Mouse (Mus musculus): ENCODE measurements around the gene Bbs5.
"Not testable (repeated sequence)": the region's sequence is repeated elsewhere in the genome, so short reads cannot be mapped to it uniquely, and the experiment has no call there.

Gene Bbs5

DNA sequence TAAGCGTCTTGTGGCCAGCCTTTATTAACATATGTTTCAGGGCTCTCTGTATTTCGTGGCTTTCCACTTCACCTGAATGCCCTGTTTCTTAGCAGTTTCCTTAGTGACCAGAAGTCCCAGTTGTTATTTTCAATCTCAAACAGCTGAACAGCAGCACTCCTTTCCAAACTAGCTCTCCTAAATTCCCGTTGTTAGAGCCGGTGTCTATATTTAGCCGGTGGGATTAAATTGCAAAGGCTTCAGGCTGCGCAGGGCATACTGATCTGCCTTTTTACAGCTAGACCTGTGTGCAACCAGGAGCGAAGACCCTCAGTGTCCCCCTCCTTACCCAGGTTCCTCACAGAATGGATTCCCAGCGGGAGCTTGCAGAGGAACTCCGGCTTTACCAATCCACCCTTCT, 22.9 kb downstream of the Bbs5 start, which contains the start of gene Klhl41:
Gene Klhl41 (plus strand): TSS at position 268 of the 400 bp plus-strand sequence.
- DNase-seq (ENCODE audit: low read depth), result no peak

DNA sequence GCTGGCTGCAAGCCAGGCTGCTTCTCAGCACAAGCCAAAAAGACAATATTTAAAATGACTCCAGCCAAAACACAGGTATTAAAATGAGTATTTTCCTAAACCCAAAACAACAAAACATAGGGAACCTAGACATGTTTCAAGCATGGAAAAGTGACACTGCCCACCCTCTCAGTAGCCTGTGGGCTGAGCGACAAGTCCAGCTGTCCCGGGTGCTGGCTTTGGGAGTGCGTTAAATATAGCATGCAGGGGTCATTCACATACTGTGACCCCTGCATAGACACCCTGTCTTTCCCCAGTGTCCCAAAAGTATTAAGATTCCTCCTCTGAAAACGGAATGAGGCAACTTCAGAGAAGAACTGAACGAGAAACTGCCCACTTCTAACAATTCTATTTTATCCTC, 26.8 kb downstream of the Bbs5 start:
- DNase-seq (ENCODE audit: low read depth), result no peak

DNA sequence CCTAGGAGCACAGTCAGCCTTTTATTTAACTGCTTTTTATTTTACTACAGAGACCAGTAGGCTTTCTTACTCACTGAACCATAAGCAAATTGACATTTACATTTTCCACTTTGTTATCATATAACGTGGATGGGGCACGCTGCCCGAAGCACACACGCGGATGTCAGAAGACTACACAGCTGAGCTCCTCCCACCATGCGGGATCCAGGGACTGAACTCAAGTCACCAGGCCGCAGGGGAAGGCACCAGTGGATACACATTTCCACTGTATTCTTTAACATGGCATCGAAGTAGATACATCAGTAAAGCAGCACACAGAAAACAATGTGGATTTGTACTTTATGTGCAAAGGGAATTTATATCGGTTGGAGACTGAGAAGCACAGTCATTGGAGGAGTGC, 28.3 kb downstream of the Bbs5 start:
- no peak for DNase-seq (ENCODE audit: low read depth)

DNA sequence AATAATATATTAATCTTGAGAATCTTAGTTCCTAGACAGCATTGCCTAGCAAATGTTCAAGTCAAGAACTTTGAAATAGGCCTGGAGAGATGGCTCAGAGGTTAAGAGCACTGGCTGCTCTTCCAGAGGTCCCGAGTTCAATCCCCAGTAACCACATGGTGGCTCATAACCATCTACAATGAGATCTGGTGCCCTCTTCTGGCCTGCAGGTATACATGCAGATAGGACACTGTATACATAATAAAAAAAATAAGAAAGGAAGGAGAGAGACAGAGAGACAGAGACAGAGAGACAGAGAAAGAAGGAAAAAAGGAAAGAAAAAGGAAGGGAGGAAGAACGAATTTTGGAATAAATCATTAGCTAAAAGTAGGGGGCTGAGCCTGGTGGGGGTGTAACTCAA, 29.7 kb downstream of the Bbs5 start:
- no peak for DNase-seq (ENCODE audit: low read depth)

DNA sequence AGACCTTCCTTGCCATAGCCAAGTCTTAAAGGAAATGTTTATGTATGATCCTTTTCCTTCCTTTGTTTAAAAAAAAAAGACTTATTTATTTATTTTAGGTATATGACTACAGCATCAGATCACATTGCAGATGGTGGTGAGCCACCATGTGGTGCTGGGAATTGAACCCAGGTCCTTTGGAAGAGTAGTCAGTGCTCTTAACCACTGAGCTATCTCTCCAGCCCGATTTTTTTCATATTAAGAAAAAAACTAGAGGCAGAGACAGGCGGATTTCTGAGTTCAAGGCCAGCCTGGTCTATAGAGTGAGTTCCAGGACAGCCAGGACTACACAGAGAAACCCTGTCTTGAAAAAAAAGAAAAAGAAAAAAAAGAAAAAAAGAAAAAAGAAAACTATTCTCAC, 30.2 kb downstream of the Bbs5 start:
- not testable (repeated sequence) for DNase-seq (ENCODE audit: low read depth)

DNA sequence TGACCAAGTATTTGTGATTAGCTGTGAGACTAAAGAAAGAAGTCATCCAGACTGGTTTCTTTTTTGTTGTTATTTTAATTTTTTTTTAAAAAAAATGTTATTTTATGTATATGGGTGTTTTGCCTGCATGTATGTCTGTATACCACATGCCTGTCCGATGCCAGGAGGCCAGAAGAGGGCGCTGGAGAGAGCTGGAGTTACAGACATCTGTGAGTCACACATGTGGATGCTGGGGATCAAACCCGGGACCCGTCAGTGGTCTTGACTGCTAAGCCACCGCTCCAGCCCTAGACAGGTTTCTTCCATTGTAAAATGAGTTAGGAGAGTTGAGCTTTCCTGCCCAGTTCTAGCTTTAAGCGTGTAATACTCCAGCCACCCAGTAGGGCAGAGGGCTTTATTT, 33.0 kb downstream of the Bbs5 start:
- DNase-seq (ENCODE audit: low read depth), result peak; percentile 10

DNA sequence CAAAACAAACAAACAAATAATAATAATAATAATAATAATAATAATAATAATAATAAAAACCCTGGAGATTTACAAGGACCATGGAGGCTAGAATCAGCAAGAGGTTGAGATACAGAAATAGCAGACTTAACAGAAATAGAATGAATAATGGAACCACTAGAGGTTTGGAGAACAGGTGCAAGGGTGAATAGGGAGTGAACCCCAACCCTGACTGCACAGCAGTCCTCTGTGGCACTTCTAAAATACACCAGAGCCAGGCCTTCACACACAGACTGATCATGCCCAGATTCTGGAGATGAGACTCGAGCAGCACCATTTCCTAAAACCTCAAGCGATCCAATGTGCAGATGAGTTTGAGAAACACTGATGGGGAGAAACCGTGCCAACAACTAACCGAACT, 35.0 kb downstream of the Bbs5 start:
- DNase-seq (ENCODE audit: low read depth), result no peak

DNA sequence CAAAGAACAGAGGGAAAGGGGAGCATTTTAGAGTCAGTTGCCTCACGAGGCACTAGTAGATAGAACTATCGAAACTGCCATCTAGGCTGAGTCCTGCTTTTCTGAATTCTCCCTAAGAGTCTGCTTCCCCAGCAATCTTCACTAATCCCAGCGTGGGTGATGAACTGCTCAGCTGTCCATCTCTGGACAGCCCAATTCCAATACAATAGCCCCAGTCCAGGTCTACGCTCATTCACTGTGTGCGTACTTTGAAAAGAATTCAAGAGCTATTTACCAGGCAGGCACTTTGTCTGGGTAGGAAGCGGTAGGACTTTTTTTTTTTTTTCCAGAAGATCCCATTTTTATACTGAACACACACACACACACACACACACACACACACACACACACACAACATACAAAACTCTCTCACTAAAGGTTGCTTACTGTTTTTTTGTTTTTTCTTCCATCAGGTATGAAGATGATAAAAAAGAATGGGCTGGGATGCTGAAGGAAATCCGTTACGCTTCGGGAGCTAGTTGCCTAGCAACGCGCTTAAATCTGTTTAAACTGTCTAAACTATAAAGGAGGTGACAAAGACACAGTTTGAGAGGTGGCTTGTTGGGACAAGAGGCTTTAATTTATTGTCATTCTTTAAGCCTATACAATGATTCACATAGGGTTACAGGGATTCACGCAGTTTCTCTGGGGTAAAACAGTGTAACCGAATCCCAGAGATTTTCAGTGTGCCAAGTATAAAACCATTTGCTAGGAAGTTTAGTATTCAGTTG, 36.2 kb downstream of the Bbs5 start:
- no peak for DNase-seq (ENCODE audit: low read depth)

DNA sequence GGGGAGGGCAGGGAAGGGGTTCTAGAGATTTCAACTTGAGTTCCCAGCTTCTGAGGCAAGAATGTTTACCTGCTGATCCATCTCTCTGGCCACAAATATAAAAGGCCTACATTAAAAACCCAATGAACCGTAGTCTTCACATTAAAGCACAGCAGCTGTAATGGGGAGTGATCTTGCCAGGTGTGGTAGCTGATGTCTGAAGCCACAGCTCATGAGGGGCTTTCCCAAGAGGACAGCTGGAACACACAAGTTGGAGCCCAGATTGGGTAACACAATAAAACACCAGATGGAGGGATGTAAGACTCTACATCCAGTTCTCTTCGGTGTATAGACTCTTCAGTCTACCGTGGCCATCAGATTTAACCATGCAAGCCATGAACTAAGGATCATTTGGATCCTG, 37.5 kb downstream of the Bbs5 start:
- DNase-seq (ENCODE audit: low read depth), result no peak

DNA sequence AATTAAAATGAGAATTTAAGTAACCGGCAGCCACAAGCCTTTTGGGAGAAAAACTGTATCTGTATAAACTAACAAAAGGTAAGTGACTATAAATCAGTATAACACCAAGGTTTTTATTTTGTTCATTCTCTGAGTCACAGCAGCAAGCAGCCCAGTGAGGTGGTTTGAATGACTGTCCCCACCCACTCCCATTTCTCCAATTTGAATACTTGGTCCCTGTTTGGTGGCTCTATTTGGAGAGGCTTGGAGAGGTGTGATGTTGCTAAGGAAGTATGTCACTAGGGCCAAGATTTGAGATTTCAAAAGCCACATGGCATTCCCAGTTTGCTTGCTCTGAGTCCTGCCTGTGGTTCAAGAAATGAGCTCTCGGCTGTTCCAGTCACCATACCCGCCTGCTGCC, 43.2 kb downstream of the Bbs5 start:
- DNase-seq (ENCODE audit: low read depth), result no peak

DNA sequence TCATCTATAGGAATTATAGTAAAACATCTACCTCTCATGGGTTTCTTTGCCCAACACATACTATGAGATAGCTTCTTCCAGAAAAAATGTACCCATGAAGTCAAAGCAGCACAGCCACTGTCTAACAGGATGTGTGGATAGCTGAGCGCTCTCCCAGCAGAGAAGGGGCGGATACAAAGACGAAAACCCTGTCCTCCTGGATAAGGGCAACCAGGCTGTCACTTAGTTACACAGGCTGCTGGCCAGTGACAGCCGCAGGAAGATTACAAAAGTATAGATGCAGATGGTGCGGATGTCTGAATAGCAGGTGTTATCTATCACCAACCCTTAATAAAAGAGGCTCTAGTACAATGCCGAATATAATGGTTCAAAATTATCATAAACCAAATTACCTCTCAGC, 43.9 kb downstream of the Bbs5 start:
- no peak for DNase-seq (ENCODE audit: low read depth)

DNA sequence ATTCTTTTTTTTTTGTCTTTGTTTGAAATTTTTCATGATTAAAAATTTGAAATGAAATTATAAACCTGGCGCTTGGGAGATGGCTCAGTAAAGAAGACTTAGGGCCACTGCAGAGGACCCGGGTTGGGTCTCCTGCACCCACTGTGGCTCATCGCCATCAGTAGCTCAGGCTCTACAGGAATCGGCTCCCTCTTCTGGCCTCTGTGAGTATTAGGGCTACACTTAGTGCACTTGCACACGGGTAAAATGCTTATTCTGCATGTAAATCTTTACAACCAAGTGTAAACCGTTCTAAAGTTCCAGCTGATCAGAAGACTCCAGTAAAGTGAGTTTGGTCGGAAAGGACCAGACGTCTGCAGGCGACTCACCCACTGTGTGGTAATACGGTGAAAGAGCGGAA, 46.5 kb downstream of the Bbs5 start:
- DNase-seq (ENCODE audit: low read depth), result no peak

DNA sequence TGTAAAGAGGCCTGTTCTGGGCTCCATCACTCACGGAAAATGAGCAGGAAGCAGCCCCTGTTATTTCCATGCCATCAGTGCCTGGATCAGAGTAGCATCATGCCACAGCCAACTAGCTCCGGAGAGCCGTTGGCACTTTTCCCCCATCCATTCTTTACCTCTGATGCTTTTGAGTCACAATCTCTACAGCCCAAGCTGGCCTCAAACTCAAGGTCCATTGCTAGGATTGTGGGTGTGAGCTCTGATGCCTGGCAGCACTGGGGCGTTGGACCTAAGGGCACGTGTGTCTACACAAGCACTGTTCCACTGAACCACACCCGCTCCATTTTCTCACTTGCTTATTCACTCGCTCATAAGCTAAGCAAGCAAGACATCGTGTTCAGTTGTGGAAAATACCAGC, 53.5 kb downstream of the Bbs5 start:
- DNase-seq (ENCODE audit: low read depth), result no peak

DNA sequence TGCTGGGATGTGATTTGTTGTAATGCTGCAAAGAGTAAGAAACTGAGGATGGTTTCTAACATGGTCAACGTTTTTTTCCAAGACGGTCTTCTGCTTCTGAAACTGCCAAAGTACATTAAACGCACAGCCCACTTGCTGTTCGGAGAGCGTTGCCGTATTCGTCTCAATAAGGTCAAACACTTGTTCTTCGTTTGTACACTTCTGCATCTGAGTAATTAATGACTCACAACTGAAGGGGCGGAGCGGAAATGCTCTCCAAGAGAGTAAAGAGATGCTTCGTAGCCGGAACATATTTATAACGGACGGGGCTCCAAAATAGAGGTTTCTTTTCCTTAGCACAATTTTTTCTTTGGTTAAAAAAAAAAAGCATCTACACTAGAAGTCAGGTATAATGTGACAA, 65.2 kb downstream of the Bbs5 start:
- DNase-seq (ENCODE audit: low read depth), result no peak

DNA sequence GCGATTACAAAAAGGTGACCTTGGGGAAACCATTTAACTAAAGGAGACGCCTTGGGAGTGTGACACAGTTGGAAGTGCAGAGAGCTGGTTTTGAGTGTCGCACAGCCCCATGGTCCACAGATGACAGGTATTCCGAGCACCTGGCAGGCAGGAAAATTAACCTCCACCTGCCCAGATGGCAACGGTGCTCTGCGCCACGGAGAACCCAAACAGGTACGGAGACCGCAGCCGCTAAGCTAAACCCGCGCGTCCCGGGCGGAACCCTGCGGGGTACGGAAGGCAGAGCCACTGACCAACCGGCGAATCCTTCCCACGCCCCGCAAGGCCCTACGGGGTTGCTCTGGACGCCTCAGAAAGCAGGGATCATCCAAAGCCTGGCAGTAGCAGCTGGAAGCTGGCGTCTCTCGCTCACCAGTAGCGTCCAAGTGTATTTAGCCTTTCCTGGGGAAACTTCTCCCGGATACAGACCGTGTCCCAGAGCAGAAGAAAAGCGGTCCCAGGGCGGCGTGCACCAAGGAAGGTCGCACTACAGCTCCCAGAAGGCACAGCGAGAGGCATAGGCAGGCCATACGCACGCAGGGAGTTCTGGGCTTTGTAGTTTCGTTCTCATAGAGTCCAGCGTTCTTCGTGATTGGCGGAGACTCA, 66.1 kb downstream of the Bbs5 start, which contains the start of gene Fastkd1:
Gene Fastkd1 (minus strand): TSS at position 536 of the 645 bp plus-strand sequence.
- DNase-seq (ENCODE audit: low read depth), result peak; percentile 78

DNA sequence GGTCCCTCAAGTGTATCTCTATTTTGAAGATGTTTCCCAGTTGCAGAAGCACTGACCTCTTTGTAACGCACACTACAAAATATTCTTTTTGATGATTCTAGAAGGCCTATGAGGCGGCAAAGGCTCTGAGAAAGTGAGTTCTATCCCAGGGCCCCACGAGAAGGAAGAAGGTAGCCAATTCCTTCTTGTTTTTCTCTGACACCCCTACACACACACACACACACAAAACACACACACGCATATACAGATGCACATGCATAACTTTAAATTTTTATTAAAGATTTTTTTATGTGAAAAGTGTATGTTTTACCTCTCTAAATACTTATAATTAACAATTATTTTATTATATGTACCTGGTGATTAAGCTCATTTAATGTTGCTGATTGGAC, 66.6 kb downstream of the Bbs5 start:
- no peak for DNase-seq (ENCODE audit: low read depth)

DNA sequence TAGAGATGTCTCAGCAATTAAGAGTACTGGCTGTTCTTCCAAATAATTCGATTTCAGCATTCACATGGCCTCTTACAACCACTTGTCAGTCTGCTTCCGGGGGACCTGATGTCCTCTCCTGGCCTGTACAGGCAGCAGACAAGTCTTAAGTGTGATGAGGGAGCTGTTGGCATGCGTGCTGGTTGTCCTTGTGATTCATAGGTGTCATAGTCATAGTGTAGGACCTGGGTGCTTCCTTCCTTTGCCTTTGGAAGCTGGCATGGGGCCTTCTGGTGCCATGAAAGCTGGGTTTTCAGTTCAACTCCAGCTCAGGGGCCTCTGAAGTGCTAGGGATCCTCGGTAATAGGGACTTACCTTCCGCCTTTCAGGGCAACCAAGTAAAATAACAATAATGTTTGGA, 67.2 kb downstream of the Bbs5 start:
- no peak for DNase-seq (ENCODE audit: low read depth)

DNA sequence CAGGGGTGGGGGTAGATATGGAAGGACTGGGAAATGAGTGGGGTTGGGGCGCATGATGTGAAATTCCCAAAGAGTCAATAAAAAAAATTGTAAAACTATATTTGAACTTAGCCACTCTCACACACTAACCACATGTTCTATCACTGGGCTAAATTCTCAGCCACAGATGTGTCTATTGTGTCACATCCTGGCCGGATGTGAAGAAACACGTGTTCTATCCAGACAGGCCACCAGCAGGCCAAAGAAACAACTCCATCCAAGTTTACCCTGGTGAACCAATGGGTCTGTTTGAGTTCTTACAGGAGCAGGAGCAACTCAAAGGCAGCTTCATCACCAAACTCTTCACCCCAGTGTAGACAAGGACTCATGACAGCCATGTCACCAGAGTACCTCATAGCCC, 69.5 kb downstream of the Bbs5 start:
- DNase-seq (ENCODE audit: low read depth), result no peak
